Mouse (Mus musculus) heart, embryonic 12.5 days (tissue): ENCODE results near the gene Gnaz. TPM values are rescaled to one million over a fixed set of nuclear protein-coding genes. Genes with fewer than 3 reads are reported as not detected.

Experiments used
- ATAC-seq: fragments of 200-750 bp; cut with Nextera tagmentation; 2 replicates; pipeline ENCODE4 v1.8.0; 2017; ENCODE audit warnings: moderate TSS enrichment, moderate library complexity; ENCODE audit not compliant: insufficient number of reproducible peaks, low FRiP score
- H3K27ac ChIP-seq: fragments of 300-500 bp; sonication (generic); 2 replicates; pipeline ENCODE4 v1.5.1; 2016; ENCODE audit warnings: mild to moderate bottlenecking, moderate library complexity; ENCODE audit not compliant: poor library complexity, severe bottlenecking
- H3K27me3 ChIP-seq: fragments of 300-500 bp; sonication (generic); replicated peaks from 2 replicates; pipeline ENCODE4 v1.6.1; 2016; ENCODE audit warnings: mild to moderate bottlenecking, moderate library complexity
- H3K36me3 ChIP-seq: fragments of 300-500 bp; sonication (generic); 2 replicates; pipeline ENCODE4 v1.6.1; 2016; ENCODE audit warnings: mild to moderate bottlenecking, moderate library complexity
- H3K4me1 ChIP-seq: fragments of 300-500 bp; sonication (generic); replicated peaks from 2 replicates; pipeline ENCODE4 v1.6.1; 2016; ENCODE audit warnings: mild to moderate bottlenecking
- H3K4me2 ChIP-seq: fragments of 300-500 bp; sonication (generic); 2 replicates; pipeline ENCODE4 v1.6.1; 2016; ENCODE audit warnings: mild to moderate bottlenecking, moderate library complexity
- H3K4me3 ChIP-seq: fragments of 300-500 bp; sonication (generic); 2 replicates; pipeline ENCODE4 v1.5.1; 2016; ENCODE audit warnings: mild to moderate bottlenecking
- H3K9ac ChIP-seq: fragments of 300-500 bp; sonication (generic); 2 replicates; pipeline ENCODE4 v1.6.1; 2016; ENCODE audit warnings: mild to moderate bottlenecking, moderate library complexity
- H3K9me3 ChIP-seq: fragments of 300-500 bp; sonication (generic); replicated peaks from 2 replicates; pipeline ENCODE4 v1.6.1; 2016; ENCODE audit warnings: mild to moderate bottlenecking, moderate library complexity
- WGBS: fragments of 180-500 bp; shearing (Covaris S2); methylation state at CpG from one replicate; pipeline ENCODE4 v1.1.7; 2016; 5-methylcytosine and 5-hydroxymethylcytosine counted together
- polyA plus RNA-seq: library from polyadenylated mRNA; unstranded; fragments of >200 nt; fragmentation: Nextera tagmentation; extraction: Ambion mirVana; gene quantifications from 2 replicates; pipeline ENCODE4 v1.2.1, GENCODE M21; 2016

Gene Gnaz
- polyA plus RNA-seq = 1.2 and 1.6 TPM in 2 replicates

DNA sequence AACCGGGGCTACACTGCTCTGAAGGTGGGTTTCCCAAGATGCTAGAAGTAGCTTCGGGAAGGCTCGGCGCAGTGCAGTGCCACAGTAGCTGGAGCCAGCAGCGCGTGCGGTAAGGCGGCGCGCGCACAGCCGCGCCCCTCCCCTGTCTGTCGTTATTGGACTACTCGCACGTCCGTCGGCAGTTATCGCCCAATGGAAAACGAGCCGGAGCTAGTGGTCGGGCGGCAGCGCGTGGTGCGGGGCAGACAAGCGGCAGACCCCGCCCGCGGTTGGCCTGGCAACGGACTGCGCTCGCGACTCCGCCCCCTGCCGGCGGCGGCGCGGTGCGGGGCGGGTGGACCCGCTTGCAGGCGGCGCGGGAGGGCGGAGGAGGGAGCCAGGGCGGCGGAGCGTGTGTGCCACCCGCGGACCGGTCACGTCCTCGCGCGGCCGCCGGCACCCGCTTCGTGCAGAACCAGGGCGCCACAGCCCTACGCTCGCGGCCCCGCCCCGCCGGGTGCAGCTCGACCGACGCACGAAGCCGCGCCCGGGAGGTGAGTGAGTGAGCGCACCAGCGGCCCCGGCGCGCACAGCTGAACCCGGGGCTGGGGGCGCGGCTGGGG lies at the start of gene Gnaz:
Gnaz (plus strand) TSS at position 328 of the 602 bp plus-strand sequence.
- Histone ChIP-seq H3K27ac (no peak within 1 kb of the TSS), H3K27me3 (peaks cover 64% of the 10 kb centered on the region), H3K9me3 (no peaks in the 10 kb centered on the region), H3K4me1 (peaks cover 8% of the 10 kb centered on the region), H3K4me2 (peak within 1 kb of the TSS; percentile 98), H3K9ac (peak within 1 kb of the TSS; percentile 74), H3K4me3 (peak within 1 kb of the TSS; percentile 77), H3K36me3 (no peaks in the 10 kb centered on the region)
- peak; percentile 91 for ATAC-seq
- WGBS = under 1% methylated on average over 78 of the region's 83 CpGs

DNA sequence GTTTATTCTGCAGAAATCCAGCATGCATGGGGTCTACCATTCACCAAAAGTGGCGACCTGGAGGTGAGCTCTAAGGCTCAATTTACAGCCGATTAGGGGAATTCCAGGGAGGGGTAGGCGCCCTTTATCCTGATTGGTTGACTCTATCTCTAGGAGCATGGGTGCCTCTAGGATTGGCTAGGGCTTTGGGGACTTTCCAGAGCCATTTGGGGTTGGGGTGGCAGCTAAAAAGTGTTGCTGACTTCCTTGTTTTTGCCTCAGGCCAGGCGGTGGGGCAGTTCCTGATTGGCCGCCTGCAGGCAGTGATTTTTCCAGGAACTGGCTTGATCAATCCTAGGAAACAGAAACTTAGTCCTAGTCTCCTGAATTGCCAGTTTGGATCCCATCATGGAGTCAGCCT lies 47.7 kb upstream of the Gnaz start:
- no peak overlapping the region for H3K4me3 ChIP-seq
- no peaks in the 10 kb centered on the region for H3K9me3 ChIP-seq
- no peak overlapping the region for H3K27ac ChIP-seq
- H3K27me3 ChIP-seq = peaks cover 16% of the 10 kb centered on the region
- no peak overlapping the region for H3K4me2 ChIP-seq
- 29% methylated on average over 5 of the region's 5 CpGs for WGBS
- ATAC-seq = no peak
- H3K4me1 ChIP-seq = no peaks in the 10 kb centered on the region; the same call in 1 of the 2 replicates
- no peaks in the 10 kb centered on the region for H3K36me3 ChIP-seq
- H3K9ac ChIP-seq = no peak overlapping the region

DNA sequence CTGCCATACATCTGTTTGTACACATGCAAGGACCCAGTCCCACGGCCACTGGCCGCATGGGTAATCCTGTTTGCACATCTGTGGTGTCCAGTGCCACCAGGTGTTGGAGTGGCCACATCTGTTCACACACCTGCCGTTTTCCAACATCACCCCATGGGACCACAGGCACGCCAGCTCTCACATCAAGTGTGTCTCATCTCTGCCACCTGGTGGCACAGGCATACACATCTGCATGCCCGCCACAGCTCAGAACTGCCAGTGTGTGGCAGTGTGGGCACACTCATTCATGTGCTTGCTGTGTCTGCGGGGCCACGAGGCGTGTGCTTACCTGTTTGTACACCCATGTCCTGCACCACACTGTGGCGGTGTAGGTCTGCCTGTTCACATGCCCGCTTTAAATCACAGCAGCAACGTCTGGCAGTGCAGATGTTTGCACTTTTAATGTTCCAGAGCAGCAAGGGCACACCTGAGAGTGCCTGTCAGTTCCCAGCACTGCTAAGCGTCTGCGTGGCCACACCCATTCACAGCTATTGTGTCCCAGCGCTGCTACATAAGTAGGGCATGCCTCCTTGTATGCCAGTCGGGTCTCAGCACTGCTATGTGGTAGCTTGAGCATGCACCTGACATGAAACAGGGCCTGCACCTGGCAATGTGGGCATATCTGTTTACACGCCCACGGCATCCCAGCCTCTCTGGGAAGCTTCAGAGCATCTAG lies 46.0 kb upstream of the Gnaz start:
- Histone ChIP-seq H3K27me3 (peaks cover 24% of the 10 kb centered on the region), H3K9me3 (no peaks in the 10 kb centered on the region), H3K9ac (no peak overlapping the region), H3K4me3 (no peak overlapping the region), H3K27ac (no peak overlapping the region), H3K4me1 (peaks cover 4% of the 10 kb centered on the region; the same call in 1 of the 2 replicates), H3K36me3 (no peaks in the 10 kb centered on the region), H3K4me2 (no peak overlapping the region)
- WGBS = 42% methylated on average over 17 of the region's 17 CpGs
- ATAC-seq = peak; percentile 36

DNA sequence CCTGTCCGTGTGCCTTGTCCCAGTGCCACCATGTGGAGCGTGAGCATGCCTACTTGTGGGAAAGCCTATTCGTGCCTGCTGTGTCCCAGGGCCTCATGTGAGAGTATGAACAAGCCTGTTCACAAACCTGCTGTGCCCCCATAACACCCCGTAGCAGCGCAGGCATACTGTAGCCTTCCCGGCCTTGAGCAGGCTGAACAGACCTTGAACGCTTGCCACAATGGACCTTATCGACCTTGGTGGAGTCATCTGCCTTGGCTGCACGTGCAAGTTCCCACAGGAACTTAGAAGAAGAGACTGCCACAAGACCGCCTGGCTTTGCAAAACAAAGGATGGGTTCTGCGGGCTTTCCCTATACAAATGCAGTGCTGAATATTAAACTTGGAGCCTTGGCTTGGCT lies 45.4 kb upstream of the Gnaz start:
- H3K27me3 ChIP-seq = peaks cover 24% of the 10 kb centered on the region
- no peak overlapping the region for H3K27ac ChIP-seq
- H3K4me3 ChIP-seq = no peak overlapping the region
- H3K4me2 ChIP-seq = no peak overlapping the region
- no peak overlapping the region for H3K9ac ChIP-seq
- 81% methylated on average over 11 of the region's 11 CpGs for WGBS
- H3K36me3 ChIP-seq = no peaks in the 10 kb centered on the region
- ATAC-seq = no peak
- H3K9me3 ChIP-seq = no peaks in the 10 kb centered on the region
- H3K4me1 ChIP-seq = peaks cover 4% of the 10 kb centered on the region; the same call in 1 of the 2 replicates

DNA sequence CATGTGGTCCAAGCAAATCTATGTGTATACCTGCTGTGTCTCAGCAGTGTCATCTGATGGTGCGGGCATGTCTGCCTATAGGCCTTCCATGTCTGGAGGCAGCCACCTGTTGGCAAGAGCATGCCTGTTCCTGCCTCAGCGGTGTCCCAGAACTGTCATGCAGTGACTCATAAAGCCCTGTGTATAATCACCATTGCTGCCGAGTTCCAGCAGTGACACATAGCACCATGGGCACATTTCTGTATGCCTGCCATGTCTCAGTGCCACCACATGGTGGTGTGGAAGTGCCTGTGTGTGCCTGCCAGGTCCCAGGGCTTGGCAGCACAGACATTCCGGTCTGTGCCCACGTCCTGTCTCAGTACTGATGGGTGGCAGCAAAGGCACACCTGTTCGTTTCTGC lies 44.2 kb upstream of the Gnaz start:
- no peak overlapping the region for H3K4me3 ChIP-seq
- peaks cover 4% of the 10 kb centered on the region; the same call in 1 of the 2 replicates for H3K4me1 ChIP-seq
- H3K27me3 ChIP-seq = peaks cover 24% of the 10 kb centered on the region
- no peak overlapping the region for H3K9ac ChIP-seq
- 67% methylated on average over 6 of the region's 6 CpGs for WGBS
- H3K36me3 ChIP-seq = no peaks in the 10 kb centered on the region
- H3K27ac ChIP-seq = no peak overlapping the region
- no peaks in the 10 kb centered on the region for H3K9me3 ChIP-seq
- ATAC-seq = no peak
- H3K4me2 ChIP-seq = no peak overlapping the region

DNA sequence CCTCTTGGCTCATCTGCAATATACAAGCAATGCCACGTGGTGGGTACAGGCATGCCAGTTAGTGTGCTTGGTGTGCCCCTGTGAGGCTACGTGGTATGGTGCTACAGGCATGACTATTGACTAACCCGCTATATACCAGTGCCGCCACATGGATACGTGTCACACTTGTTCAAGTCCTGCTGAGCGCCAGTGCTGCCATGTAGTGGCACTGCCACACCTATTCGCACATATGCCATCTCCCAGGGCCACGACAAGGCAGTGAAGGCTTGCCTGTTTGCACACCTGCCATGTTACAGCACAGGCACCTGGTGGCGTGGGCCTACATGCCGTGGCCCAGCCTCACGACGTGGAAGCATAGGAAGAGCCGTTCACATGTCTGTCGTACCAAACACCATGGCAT lies 42.7 kb upstream of the Gnaz start:
- H3K36me3 ChIP-seq = no peaks in the 10 kb centered on the region
- no peak for ATAC-seq
- no peak overlapping the region for H3K9ac ChIP-seq
- no peak overlapping the region for H3K4me2 ChIP-seq
- H3K27ac ChIP-seq = no peak overlapping the region
- H3K4me1 ChIP-seq = peaks cover 4% of the 10 kb centered on the region; the same call in 1 of the 2 replicates
- no peaks in the 10 kb centered on the region for H3K9me3 ChIP-seq
- 83% methylated on average over 14 of the region's 14 CpGs for WGBS
- peaks cover 28% of the 10 kb centered on the region for H3K27me3 ChIP-seq
- H3K4me3 ChIP-seq = no peak overlapping the region

DNA sequence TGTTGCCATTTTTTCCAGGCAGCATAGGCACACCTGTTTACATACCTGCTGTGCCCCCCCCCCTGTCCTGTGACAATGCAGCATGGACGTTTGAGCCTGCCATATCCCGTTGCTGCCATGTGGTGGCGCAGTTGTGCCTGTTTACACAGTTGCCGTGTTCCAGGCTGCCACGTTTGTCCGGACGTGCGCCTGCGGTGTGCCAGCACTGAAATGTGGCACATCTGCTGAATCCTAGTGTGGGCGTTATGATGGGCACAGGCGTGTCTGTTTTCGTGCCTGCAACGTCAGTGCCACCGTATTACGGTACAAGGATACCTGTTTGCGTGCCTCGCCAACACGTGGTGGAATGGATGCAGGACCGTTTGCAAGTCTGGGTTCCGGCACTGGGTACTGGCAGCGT lies 41.7 kb upstream of the Gnaz start:
- Histone ChIP-seq H3K4me2 (peak overlapping the region; percentile 50), H3K4me3 (no peak overlapping the region)

DNA sequence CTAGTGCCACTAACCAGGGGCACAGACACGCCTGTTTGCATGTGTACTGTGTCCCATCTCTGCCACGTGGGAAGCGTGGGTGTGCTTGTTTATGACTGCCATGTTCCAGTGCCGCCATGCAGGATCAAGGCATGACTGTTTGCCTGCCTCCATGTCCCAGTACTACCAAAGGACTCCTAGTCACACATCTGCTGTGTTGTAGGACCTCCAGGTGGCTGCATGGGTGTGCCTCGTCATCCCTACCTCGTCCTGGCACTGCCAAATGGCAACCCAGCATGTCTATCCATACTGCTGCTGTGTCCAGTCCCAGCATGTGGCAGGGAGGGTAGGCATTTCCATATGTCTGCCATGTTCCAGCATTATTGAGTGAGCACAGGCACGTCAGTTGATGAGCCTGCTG lies 38.7 kb upstream of the Gnaz start:
- Histone ChIP-seq H3K4me2 (no peak overlapping the region), H3K9ac (no peak overlapping the region), H3K27me3 (peaks cover 14% of the 10 kb centered on the region; the same call in 1 of the 2 replicates), H3K9me3 (no peaks in the 10 kb centered on the region), H3K27ac (no peak overlapping the region), H3K4me3 (no peak overlapping the region), H3K4me1 (0 out of 2 replicates have a peak, but pooled peaks cover 4% of the 10 kb centered on the region), H3K36me3 (no peaks in the 10 kb centered on the region)
- WGBS = 83% methylated on average over 7 of the region's 7 CpGs
- no peak for ATAC-seq

More for the DNA sequence above, 41.7 kb upstream of the Gnaz start:
- 14% methylated on average over 21 of the region's 21 CpGs for WGBS
- ATAC-seq = no peak
- no peak overlapping the region for H3K27ac ChIP-seq
- no peaks in the 10 kb centered on the region for H3K36me3 ChIP-seq
- H3K4me1 ChIP-seq = peaks cover 4% of the 10 kb centered on the region; the same call in 1 of the 2 replicates
- H3K9ac ChIP-seq = no peak overlapping the region
- no peaks in the 10 kb centered on the region for H3K9me3 ChIP-seq
- peaks cover 28% of the 10 kb centered on the region for H3K27me3 ChIP-seq

DNA sequence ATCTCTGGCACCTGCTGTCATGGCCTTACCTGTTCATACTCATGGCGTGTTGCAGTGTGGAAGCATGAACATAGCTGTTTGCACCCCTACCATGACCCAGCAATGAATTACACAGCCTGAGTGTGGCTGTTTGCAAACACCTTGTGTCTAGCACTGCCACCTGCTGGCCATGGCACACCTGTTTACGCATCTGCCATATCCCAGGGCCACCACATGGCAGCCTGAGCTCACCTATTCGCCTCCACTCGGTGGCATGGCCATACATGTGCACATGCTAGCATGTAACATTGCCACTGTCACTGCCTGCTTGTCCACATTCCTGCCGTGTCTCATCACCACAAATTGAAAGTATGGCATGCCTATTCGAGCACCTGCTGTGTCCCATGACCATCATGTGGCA lies 37.4 kb upstream of the Gnaz start:
- no peak overlapping the region for H3K4me2 ChIP-seq
- H3K4me1 ChIP-seq = 0 out of 2 replicates have a peak, but pooled peaks cover 4% of the 10 kb centered on the region
- H3K9me3 ChIP-seq = no peaks in the 10 kb centered on the region
- H3K27ac ChIP-seq = no peak overlapping the region
- ATAC-seq = no peak
- H3K9ac ChIP-seq = no peak overlapping the region
- no peak overlapping the region for H3K4me3 ChIP-seq
- WGBS = 59% methylated on average over 6 of the region's 6 CpGs
- H3K36me3 ChIP-seq = no peaks in the 10 kb centered on the region
- peaks cover 10% of the 10 kb centered on the region; the same call in 1 of the 2 replicates for H3K27me3 ChIP-seq

DNA sequence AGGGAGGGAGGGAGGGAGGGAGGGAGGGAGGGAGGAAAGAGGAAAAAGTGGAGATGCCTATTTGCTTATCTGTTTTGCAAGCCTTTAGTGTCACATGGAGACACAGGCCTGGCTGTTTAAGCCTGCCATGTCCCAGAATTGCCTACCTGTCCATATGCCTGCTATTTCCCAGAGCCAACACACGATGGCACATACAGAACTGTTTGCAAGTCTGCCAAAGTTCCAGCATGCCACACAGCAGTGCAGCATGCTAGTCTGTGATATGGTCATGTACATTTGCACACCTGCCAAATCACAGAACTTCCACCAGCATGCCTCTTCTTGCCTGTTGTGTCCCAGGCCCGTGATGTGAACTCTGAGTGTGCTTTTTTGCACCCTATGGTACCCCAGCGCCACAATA lies 36.4 kb upstream of the Gnaz start:
- H3K4me3 ChIP-seq = no peak overlapping the region
- H3K36me3 ChIP-seq = no peaks in the 10 kb centered on the region
- H3K4me1 ChIP-seq = 0 out of 2 replicates have a peak, but pooled peaks cover under 1% of the 10 kb centered on the region
- no peaks in the 10 kb centered on the region for H3K9me3 ChIP-seq
- H3K27me3 ChIP-seq = peaks cover 7% of the 10 kb centered on the region; the same call in 1 of the 2 replicates
- no peak overlapping the region for H3K4me2 ChIP-seq
- no peak for ATAC-seq
- no peak overlapping the region for H3K9ac ChIP-seq
- no peak overlapping the region for H3K27ac ChIP-seq
- WGBS = 70% methylated on average over 3 of the region's 3 CpGs

DNA sequence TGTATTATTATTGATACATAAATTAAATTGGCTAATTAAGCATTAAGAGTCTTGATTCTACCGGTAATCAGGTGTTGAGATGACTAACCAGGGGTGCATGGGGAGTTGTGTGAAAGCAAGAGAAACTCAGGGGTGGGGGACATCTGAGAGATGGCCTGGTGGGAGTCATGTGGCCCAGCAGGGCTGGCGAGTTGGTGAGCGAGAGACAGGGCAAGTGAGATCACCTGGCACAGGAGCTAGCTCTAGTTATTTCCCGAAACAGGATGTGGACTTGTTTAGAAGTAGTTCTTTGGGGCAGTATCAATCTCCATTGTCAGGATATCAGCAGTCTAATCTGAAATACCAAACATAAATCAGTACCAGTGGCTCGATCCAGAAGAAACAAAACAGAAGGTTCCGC lies 35.3 kb upstream of the Gnaz start:
- H3K4me1 ChIP-seq = no peaks in the 10 kb centered on the region
- H3K36me3 ChIP-seq = no peaks in the 10 kb centered on the region
- H3K9me3 ChIP-seq = no peaks in the 10 kb centered on the region
- WGBS = 70% methylated on average over 6 of the region's 6 CpGs
- no peak overlapping the region for H3K4me2 ChIP-seq
- H3K27me3 ChIP-seq = 0 out of 2 replicates have a peak, but pooled peaks cover 7% of the 10 kb centered on the region
- ATAC-seq = no peak
- no peak overlapping the region for H3K9ac ChIP-seq
- no peak overlapping the region for H3K27ac ChIP-seq
- no peak overlapping the region for H3K4me3 ChIP-seq
